Mouse (Mus musculus) gastrocnemius, adult 2 months (tissue): ENCODE results near the gene Inf2. TPM values are rescaled to one million over a fixed set of nuclear protein-coding genes. Genes with fewer than 3 reads are reported as not detected.

ENCODE experiments used
- DNase-seq: peaks from one replicate; pipeline ENCODE4 v3.0.0; 2022
- H3K27ac ChIP-seq: fragments of 200-600 bp; 2 replicates; pipeline ENCODE4 v1.8.1; 2022; ENCODE audit warnings: mild to moderate bottlenecking
- H3K4me3 ChIP-seq: fragments of 200-600 bp; 2 replicates; pipeline ENCODE4 v1.8.1; 2022; ENCODE audit warnings: mild to moderate bottlenecking, moderate library complexity
- CTCF ChIP-seq: fragments of 200-600 bp; IDR thresholded peaks from 2 replicates; pipeline ENCODE4 v1.8.1; 2022; ENCODE audit warnings: antibody characterized with exemption, mild to moderate bottlenecking, moderate library complexity
- intact Hi-C: fragments of 180-260 bp; cut with DNase I; formaldehyde crosslinking; loops from one replicate; pipeline ENCODE4 v1.15.1; 2025
- microRNA-seq: library from miRNA; unstranded; fragments of <30 nt; microRNA quantifications from one replicate; pipeline ENCODE4 v1.2.0, GENCODE M21; 2021
- total RNA-seq, 2 experiments: library from RNA; stranded (reverse); gene quantifications; 2 replicates each; pipeline ENCODE4 v1.2.3; 2021

The Inf2 gene
- total RNA-seq, 2 experiments from 2014 or later: 8.2 to 13.0 TPM

GRCm38 (mm10) chr12:112663303-112663702, 74.7 kb downstream of the Inf2 start:
- no peak for DNase-seq
- TF ChIP-seq CTCF: no peak
- intact Hi-C loops: no loop called here
- Histone ChIP-seq H3K27ac (no peak overlapping the region), H3K4me3 (no peak overlapping the region)

GRCm38 (mm10) chr12:112663716-112664115, 75.1 kb downstream of the Inf2 start:
- intact Hi-C loops: no loop called here
- DNase-seq: no peak
- H3K27ac ChIP-seq: no peak overlapping the region

GRCm38 (mm10) chr12:112664124-112664523, 75.5 kb downstream of the Inf2 start:
- no peak overlapping the region for H3K27ac ChIP-seq
- intact Hi-C loops: no loop called here
- no peak for TF ChIP-seq CTCF
- DNase-seq: no peak
- H3K4me3 ChIP-seq: no peak overlapping the region

More at GRCm38 (mm10) chr12:112663716-112664115, 75.1 kb downstream of the Inf2 start:
- TF ChIP-seq CTCF: no peak
- no peak overlapping the region for H3K4me3 ChIP-seq

GRCm38 (mm10) chr12:112664656-112665055, 76.1 kb downstream of the Inf2 start:
- no peak overlapping the region for H3K4me3 ChIP-seq
- intact Hi-C loops: no loop called here
- H3K27ac ChIP-seq: peak overlapping the region; percentile 64; the same call in 1 of the 2 replicates
- no peak for TF ChIP-seq CTCF
- no peak for DNase-seq

Small RNA genes lying within 50 kb of the gene (microRNA-seq; reads per million reads assigned to microRNA genes)
- not detected for gene Mir6939

Other genes with a start within 250 kb of the Inf2 start
- 1 to 10 TPM in 1 of 2 experiments, under 1 TPM in 1; 0.48 to 1.9 TPM for gene A530016L24Rik, start 99.3 kb upstream of the Inf2 start, total RNA-seq
- gene Tmem179, start 72.0 kb upstream of the Inf2 start, total RNA-seq: not detected
- gene Adssl1, start 31.3 kb downstream of the Inf2 start, total RNA-seq: 1,000 to 10,000 TPM; 1,028 to 1,061 TPM
- 10 to 100 TPM; 18.6 to 25.3 TPM for gene Siva1, start 55.9 kb downstream of the Inf2 start, total RNA-seq
- gene Akt1, start 86.1 kb downstream of the Inf2 start, total RNA-seq: 10 to 100 TPM; 50.9 to 59.3 TPM
- gene Zbtb42, start 90.0 kb downstream of the Inf2 start, total RNA-seq: under 1 TPM; 0.64 to 0.81 TPM
- 10 to 100 TPM in 1 of 2 experiments, 1 to 10 TPM in 1; 9.8 to 13.6 TPM for gene Cep170b, start 131.7 kb downstream of the Inf2 start, total RNA-seq
- 1 to 10 TPM; 1.7 to 4.0 TPM for gene Pld4, start 171.9 kb downstream of the Inf2 start, total RNA-seq
- gene Ahnak2, start 213.9 kb downstream of the Inf2 start, total RNA-seq: 1 to 10 TPM; 5.0 to 8.5 TPM
- gene Clba1, start 220.2 kb downstream of the Inf2 start, total RNA-seq: under 1 TPM; 0.20 to 0.36 TPM
- 1 to 10 TPM; 3.0 to 3.1 TPM for gene Cdca4, start 240.6 kb downstream of the Inf2 start, total RNA-seq